Mouse (Mus musculus) midbrain, embryonic 11.5 days (tissue): ENCODE data around the gene Fen1. TPM values are rescaled to one million over a fixed set of nuclear protein-coding genes. Genes with fewer than 3 reads are reported as not detected.
A peak's percentile ranks its signal among the peaks of the same experiment; 100 is the strongest.

ENCODE experiments used
- ATAC-seq: fragments of 200-750 bp; cut with Nextera tagmentation; 2 replicates; pipeline ENCODE4 v1.8.0; 2017; ENCODE audit warnings: moderate TSS enrichment, moderate library complexity; ENCODE audit not compliant: low FRiP score
- DNase-seq: peaks from one replicate; pipeline ENCODE4 v3.0.0; 2015; ENCODE audit warnings: low spot score; ENCODE audit errors: missing footprints
- H3K27ac ChIP-seq: fragments of 300-500 bp; sonication (generic); 2 replicates; pipeline ENCODE4 v1.5.1; 2014; ENCODE audit warnings: low read depth, low read length
- H3K27me3 ChIP-seq: fragments of 300-500 bp; sonication (generic); 2 replicates; pipeline ENCODE4 v1.6.1; 2014; ENCODE audit warnings: mild to moderate bottlenecking, low read length, moderate library complexity, mixed read lengths; ENCODE audit not compliant: control insufficient read depth, insufficient read depth
- H3K36me3 ChIP-seq: fragments of 300-500 bp; sonication (generic); 2 replicates; pipeline ENCODE4 v1.6.1; 2014; ENCODE audit warnings: mild to moderate bottlenecking, low read length, moderate library complexity, mixed read lengths; ENCODE audit not compliant: control insufficient read depth, insufficient read depth
- H3K4me1 ChIP-seq: fragments of 300-500 bp; sonication (generic); 2 replicates; pipeline ENCODE4 v1.6.1; 2014; ENCODE audit warnings: low read length; ENCODE audit not compliant: control insufficient read depth, insufficient read depth
- H3K4me2 ChIP-seq: fragments of 300-500 bp; sonication (generic); 2 replicates; pipeline ENCODE4 v1.6.1; 2014; ENCODE audit warnings: mild to moderate bottlenecking, moderate library complexity
- H3K4me3 ChIP-seq: fragments of 300-500 bp; sonication (generic); 2 replicates; pipeline ENCODE4 v1.5.1; 2014; ENCODE audit warnings: low read depth, low read length
- H3K9ac ChIP-seq: fragments of 300-500 bp; sonication (generic); 2 replicates; pipeline ENCODE4 v1.6.1; 2014; ENCODE audit warnings: low read length
- H3K9me3 ChIP-seq: fragments of 300-500 bp; sonication (generic); 2 replicates; pipeline ENCODE4 v1.6.1; 2016; ENCODE audit warnings: low read length; ENCODE audit not compliant: control insufficient read depth
- WGBS: fragments of 180-500 bp; shearing (Covaris S2); extraction: QIAGEN DNeasy Blood & Tissue Kit; methylation state at CpG from one replicate; pipeline ENCODE4 v1.1.7; 2014; 5-methylcytosine and 5-hydroxymethylcytosine counted together
- polyA plus RNA-seq: library from polyadenylated mRNA; unstranded; fragments of >200 nt; fragmentation: Nextera tagmentation; extraction: Ambion mirVana; gene quantifications from 2 replicates; pipeline ENCODE4 v1.2.1, GENCODE M21; 2014

Fen1 gene
- polyA plus RNA-seq, 1 experiment from 2014 or later, result 128 TPM

DNA sequence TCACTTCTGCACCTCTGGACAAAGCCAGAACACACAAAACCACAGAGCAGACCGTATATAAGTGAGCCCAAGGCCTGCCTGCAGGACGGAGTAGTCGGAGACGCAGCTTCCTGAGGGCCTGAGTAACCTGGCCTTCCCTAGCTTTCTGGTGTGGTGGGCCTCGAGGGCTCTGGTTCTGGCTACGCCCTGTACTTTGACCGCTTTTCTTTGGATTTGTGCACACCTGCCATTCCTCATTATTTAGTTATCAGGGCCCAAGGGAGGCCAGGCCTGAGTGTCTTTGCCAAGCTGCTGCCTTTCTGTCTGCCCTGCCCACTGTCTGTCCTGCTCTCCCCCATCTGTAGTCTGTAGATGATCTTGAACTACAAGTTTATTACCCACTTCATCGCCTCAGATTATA is 14.0 kb downstream of the Fen1 start:
- Histone ChIP-seq H3K4me1 (peaks cover 1% of the 10 kb centered on the region; the same call in 1 of the 2 replicates), H3K36me3 (peaks cover 69% of the 10 kb centered on the region), H3K27me3 (no peaks in the 10 kb centered on the region), H3K4me2 (no peak overlapping the region), H3K9me3 (no peaks in the 10 kb centered on the region), H3K27ac (no peak overlapping the region), H3K4me3 (no peak overlapping the region), H3K9ac (no peak overlapping the region)
- no peak for ATAC-seq
- WGBS, result 95% methylated on average over 8 of the region's 8 CpGs
- DNase-seq, result no peak

DNA sequence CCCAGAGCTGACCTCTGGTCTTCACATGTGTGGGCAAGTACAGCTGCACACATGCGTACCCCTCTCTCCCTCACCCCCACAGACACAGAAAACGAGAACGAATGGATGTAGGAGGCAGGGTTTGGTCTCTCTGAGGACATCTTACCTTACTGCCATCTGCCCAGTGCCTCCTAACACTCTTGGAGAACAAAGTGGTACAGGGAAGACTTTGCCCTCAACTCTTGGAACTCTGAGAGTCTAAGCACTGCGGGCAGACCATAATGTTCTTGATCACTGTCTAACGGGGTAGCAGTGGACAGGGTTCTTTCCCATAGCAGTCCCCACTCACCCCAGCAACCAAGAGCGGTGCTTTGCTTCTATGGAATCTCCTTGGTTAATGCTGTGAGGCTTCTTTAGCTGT is 14.9 kb downstream of the Fen1 start:
- H3K36me3 ChIP-seq, result peaks cover 62% of the 10 kb centered on the region
- H3K4me3 ChIP-seq, result no peak overlapping the region
- H3K9me3 ChIP-seq, result no peaks in the 10 kb centered on the region
- 92% methylated on average over 6 of the region's 6 CpGs for WGBS
- H3K27ac ChIP-seq, result no peak overlapping the region
- DNase-seq, result no peak
- no peak overlapping the region for H3K9ac ChIP-seq
- H3K4me2 ChIP-seq, result no peak overlapping the region
- peaks cover 10% of the 10 kb centered on the region for H3K4me1 ChIP-seq
- H3K27me3 ChIP-seq, result no peaks in the 10 kb centered on the region
- no peak for ATAC-seq

DNA sequence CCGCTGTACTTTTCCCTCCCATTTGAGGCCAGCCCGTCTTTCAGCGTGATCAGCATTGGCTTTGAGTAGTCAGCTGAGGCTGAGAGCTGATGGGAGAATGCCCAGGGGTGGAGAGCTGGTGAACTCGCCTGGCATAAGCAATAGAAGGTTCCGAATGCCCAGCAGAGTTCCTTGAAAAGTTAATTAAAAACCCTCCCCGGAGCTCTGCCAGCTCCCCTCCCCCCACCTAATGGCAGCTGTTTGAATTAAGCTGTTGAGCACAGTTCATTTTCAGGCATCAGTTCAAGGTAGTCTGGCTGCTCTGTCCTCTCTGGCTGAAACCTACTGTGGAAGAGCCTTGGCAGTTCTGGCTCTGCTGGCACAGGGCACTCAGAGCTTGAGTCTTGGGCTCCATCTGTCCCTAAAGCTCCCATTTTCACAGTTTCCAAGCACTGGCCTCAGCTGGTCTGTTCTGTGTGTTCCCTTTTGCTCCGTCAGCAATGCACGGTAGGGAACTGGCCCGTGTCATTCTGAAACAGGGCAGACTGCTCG is 15.6 kb downstream of the Fen1 start:
- H3K4me1 ChIP-seq, result peaks cover 12% of the 10 kb centered on the region
- no peak overlapping the region for H3K4me3 ChIP-seq
- peaks cover 56% of the 10 kb centered on the region for H3K36me3 ChIP-seq
- ATAC-seq, result no peak
- no peaks in the 10 kb centered on the region for H3K9me3 ChIP-seq
- no peak overlapping the region for H3K4me2 ChIP-seq
- H3K9ac ChIP-seq, result no peak overlapping the region
- H3K27ac ChIP-seq, result no peak overlapping the region
- 86% methylated on average over 10 of the region's 10 CpGs for WGBS
- DNase-seq, result no peak
- no peaks in the 10 kb centered on the region for H3K27me3 ChIP-seq

DNA sequence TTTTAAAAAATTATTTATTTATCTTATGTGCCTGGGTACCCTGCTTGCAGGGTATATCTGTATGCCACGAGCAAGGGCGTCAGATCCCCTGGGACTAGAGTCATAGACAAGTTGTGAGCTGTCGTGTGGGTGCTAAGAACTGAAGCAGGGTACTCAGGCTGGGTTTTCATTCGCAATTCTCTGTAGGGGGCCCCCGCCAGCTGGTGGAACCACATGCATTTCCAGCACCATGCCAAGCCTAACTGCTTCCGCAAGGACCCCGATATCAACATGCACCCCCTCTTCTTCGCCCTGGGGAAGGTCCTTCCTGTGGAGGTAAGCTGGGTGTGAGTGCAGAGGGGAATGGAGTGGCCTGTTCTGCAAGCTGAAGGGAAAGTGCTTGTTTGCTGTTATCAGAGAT is 17.4 kb downstream of the Fen1 start:
- no peak overlapping the region for H3K9ac ChIP-seq
- peaks cover 40% of the 10 kb centered on the region for H3K36me3 ChIP-seq
- H3K9me3 ChIP-seq, result no peaks in the 10 kb centered on the region
- H3K4me3 ChIP-seq, result no peak overlapping the region
- ATAC-seq (no peak), DNase-seq (no peak)
- H3K27ac ChIP-seq, result no peak overlapping the region
- no peak overlapping the region for H3K4me2 ChIP-seq
- 94% methylated on average over 8 of the region's 8 CpGs for WGBS
- H3K27me3 ChIP-seq, result no peaks in the 10 kb centered on the region
- H3K4me1 ChIP-seq, result peaks cover 12% of the 10 kb centered on the region

DNA sequence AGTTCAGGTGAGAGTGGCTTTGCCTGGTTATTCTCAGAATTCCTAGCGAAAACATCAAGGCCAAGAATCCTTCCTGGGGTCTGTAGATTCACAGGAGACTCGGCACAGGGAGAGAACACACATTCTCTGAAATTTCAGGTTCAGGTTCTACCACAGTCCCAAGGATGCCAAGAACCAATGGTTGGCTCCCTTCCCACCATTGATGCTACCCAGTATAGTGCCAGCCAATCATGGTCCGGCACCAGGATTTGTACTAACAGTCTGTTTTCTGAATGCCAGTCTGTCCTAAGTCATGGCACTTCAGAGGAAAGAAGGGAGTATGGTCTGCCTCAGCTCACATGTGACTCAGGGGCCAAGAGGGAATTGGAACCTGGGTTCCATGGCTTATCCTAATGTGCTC is 18.1 kb downstream of the Fen1 start:
- Histone ChIP-seq H3K9ac (no peak overlapping the region), H3K36me3 (peaks cover 37% of the 10 kb centered on the region), H3K27me3 (no peaks in the 10 kb centered on the region), H3K27ac (no peak overlapping the region), H3K9me3 (no peaks in the 10 kb centered on the region), H3K4me1 (peaks cover 12% of the 10 kb centered on the region), H3K4me2 (no peak overlapping the region), H3K4me3 (no peak overlapping the region)
- no peak for DNase-seq
- ATAC-seq, result no peak
- WGBS, result 94% methylated on average over 3 of the region's 3 CpGs

DNA sequence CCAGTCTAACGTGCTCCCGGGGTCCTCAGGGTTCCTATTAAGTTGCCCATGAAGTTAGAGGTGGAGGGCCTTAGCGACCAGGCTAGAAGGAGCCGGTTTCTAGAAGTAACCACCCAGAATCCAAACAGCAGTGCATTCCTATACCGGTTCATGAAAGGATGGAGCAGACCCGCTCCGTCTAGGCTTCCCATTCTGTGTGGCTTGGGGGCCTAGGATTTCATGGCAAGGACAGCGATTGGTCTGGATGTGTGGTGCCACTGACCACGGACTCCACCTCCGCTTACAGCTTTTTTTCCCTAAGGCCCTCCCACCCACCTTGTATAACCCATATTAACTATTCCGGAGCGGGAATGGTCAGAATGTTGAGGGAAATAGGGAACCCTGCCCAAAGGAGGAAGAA is 19.9 kb downstream of the Fen1 start:
- 10% methylated on average over 12 of the region's 12 CpGs for WGBS
- H3K27me3 ChIP-seq, result no peaks in the 10 kb centered on the region
- peak overlapping the region; percentile 86 for H3K27ac ChIP-seq
- H3K9ac ChIP-seq, result peak overlapping the region; percentile 90
- H3K4me1 ChIP-seq, result peaks cover 12% of the 10 kb centered on the region
- H3K4me2 ChIP-seq, result peak overlapping the region; percentile 66
- peaks cover 21% of the 10 kb centered on the region for H3K36me3 ChIP-seq
- ATAC-seq (0 out of 2 replicates have a peak, but pooled peaks have one; percentile 25), DNase-seq (no peak)
- H3K9me3 ChIP-seq, result no peaks in the 10 kb centered on the region
- H3K4me3 ChIP-seq, result peak overlapping the region; percentile 55

DNA sequence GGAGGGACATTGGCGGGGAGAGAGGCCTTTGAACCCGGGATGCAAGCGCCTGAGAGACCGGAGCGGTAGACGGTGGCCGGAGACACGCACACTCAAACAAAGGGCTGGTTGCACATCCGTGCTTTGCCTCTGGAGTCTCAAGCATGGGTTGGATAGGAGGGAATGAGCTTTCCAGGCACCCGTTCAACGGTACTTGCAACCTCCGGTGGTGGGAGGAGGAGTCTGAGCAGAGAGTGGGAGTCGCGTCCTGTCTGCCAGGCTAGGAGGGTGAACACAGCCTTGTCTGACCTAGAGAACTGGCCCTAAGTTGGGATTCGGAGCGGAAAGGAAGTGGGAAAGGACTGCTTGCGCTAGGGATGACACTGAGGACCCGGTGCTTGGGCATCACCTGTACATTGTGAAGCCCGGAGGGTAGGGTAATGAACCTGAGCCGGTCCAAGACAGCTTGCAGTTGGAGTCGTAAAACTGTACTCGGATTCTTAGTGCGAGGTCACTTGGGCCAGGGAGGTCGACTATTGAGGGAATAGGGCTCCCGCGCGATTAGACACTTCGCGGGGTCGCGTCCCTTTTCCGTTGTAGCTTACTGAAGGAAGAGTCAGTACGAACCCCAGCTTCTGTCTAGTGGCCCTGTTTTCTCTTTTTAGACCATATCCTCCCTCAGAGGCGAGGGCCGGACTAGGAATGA is 20.5 kb downstream of the Fen1 start:
- H3K4me1 ChIP-seq, result peaks cover 12% of the 10 kb centered on the region
- H3K4me2 ChIP-seq, result peak overlapping the region; percentile 66
- DNase-seq (no peak), ATAC-seq (peak; percentile 64)
- H3K9ac ChIP-seq, result peak overlapping the region; percentile 90
- no peaks in the 10 kb centered on the region for H3K9me3 ChIP-seq
- under 1% methylated on average over 35 of the region's 35 CpGs for WGBS
- H3K36me3 ChIP-seq, result peaks cover 14% of the 10 kb centered on the region
- H3K27ac ChIP-seq, result peak overlapping the region; percentile 86
- H3K27me3 ChIP-seq, result no peaks in the 10 kb centered on the region
- peak overlapping the region; percentile 55 for H3K4me3 ChIP-seq

DNA sequence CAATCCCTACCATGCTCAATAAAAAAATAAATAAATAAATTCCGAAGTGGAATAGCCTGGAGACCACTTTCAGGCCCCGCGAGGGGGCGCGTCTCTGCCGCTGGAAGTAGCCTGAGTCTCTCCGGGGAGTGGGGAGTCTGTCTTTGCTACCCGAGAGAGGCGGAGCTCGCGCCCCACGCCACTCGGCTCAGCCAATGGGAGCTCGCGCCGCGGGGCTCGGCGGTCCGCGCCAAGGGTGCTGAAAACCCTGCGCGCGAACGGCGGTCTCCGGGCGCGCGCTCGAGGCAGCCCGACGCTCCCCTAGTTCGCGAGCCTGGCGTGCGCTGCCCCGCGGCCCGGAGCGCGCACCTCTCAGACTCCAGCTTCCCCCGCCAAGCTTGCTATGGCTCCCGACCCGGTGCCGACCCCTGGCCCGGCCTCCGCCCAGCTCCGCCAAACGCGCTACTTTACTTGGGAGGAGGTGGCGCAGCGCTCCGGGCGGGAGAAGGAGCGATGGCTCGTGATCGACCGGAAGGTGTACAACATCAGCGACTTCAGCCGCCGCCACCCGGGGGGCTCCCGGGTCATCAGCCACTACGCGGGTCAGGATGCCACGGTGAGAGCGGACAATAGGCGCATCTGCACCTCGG is 21.2 kb downstream of the Fen1 start, which contains the start of gene Fads1:
Fads1 (plus strand) TSS at position 219 of the 629 bp plus-strand sequence.
- Histone ChIP-seq H3K9ac (peak within 1 kb of the TSS; percentile 90), H3K27ac (peak within 1 kb of the TSS; percentile 86), H3K4me2 (peak within 1 kb of the TSS; percentile 66), H3K4me1 (peaks cover 12% of the 10 kb centered on the region), H3K27me3 (no peaks in the 10 kb centered on the region), H3K36me3 (peaks cover 12% of the 10 kb centered on the region; the same call in 1 of the 2 replicates), H3K9me3 (no peaks in the 10 kb centered on the region), H3K4me3 (peak within 1 kb of the TSS; percentile 55)
- WGBS, result under 1% methylated on average over 70 of the region's 70 CpGs
- DNase-seq (peak; percentile 99), ATAC-seq (peak; percentile 98)

DNA sequence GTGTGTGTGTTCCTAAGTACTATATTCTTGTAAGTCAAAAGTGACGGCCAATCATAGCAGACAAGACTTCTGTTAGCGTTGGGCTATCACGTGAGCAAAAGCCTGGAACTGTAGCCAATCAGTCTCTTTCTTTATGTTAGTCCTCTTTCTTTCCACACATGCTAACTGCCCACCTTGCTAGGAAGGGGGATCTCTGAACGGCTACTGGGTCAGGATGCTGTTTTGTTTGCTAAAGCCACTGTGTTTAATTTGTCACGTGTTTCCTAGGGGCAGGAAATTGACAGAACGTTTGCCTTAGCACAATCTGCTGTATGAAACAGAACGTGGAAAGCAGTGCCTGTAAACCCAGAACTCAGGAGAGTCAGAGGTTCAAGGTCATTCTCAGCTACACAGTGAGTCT is 21.8 kb downstream of the Fen1 start:
- Histone ChIP-seq H3K4me3 (peak overlapping the region; percentile 55), H3K4me1 (peaks cover 12% of the 10 kb centered on the region), H3K9ac (no peak overlapping the region; the same call in 1 of the 2 replicates), H3K4me2 (peak overlapping the region; percentile 66), H3K27me3 (no peaks in the 10 kb centered on the region), H3K36me3 (peaks cover 10% of the 10 kb centered on the region; the same call in 1 of the 2 replicates), H3K27ac (peak overlapping the region; percentile 49; the same call in 1 of the 2 replicates), H3K9me3 (no peaks in the 10 kb centered on the region)
- ATAC-seq (no peak; the same call in 1 of the 2 replicates), DNase-seq (no peak)
- WGBS, result 38% methylated on average over 7 of the region's 7 CpGs
